Mouse (Mus musculus) gastrocnemius, postnatal 10 days (tissue): Measurements from ENCODE around the gene Neu4. TPM values are rescaled to one million over a fixed set of nuclear protein-coding genes. Genes with fewer than 3 reads are reported as not detected.
"Not testable (repeated sequence)": the region's sequence is repeated elsewhere in the genome, so short reads cannot be mapped to it uniquely, and the experiment has no call there.

Source experiments
- DNase-seq: peaks from one replicate; pipeline ENCODE4 v3.0.0; 2021; ENCODE audit warnings: mixed read lengths
- long read RNA-seq, 2 experiments: library from polyadenylated mRNA; stranded (forward); transcript quantifications; one replicate each; pipeline ENCODE4 v2.0.0; 2021
- total RNA-seq, 2 experiments: library from RNA; stranded (reverse); gene quantifications; 2 replicates each; pipeline ENCODE4 v1.2.3; 2021

The Neu4 gene
- total RNA-seq = not detected
- long read RNA-seq, experiment 1 = 0 reads
- long read RNA-seq, experiment 2 = 0 reads

- no peak for DNase-seq
These were observed at the start of gene Neu4 for GRCm38 (mm10) chr1:94020151-94020550. Gene Neu4, plus strand, starts transcription at chr1:94020451.

GRCm38 (mm10) chr1:93970797-93971196, 49.5 kb upstream of the Neu4 start:
- not testable (repeated sequence) for DNase-seq

- not testable (repeated sequence) for DNase-seq
These were observed 44.5 kb upstream of the Neu4 start for GRCm38 (mm10) chr1:93975764-93976163.

- DNase-seq = not testable (repeated sequence)
These were observed 42.0 kb upstream of the Neu4 start for GRCm38 (mm10) chr1:93978287-93978686.

GRCm38 (mm10) chr1:93980932-93981331, 39.3 kb upstream of the Neu4 start:
- DNase-seq = not testable (repeated sequence)

GRCm38 (mm10) chr1:93986167-93986566, 34.1 kb upstream of the Neu4 start:
- DNase-seq = no peak

- no peak for DNase-seq
These were observed 31.5 kb upstream of the Neu4 start for GRCm38 (mm10) chr1:93988786-93989185.

- DNase-seq = not testable (repeated sequence)
These were observed 30.0 kb upstream of the Neu4 start, which contains the start of gene Gal3st2c for GRCm38 (mm10) chr1:93990209-93990608. Gene Gal3st2c, plus strand, starts transcription at chr1:93990509.

- not testable (repeated sequence) for DNase-seq
These were observed 29.2 kb upstream of the Neu4 start for GRCm38 (mm10) chr1:93991068-93991467.

GRCm38 (mm10) chr1:93991491-93991890, 28.8 kb upstream of the Neu4 start:
- not testable (repeated sequence) for DNase-seq

GRCm38 (mm10) chr1:94001023-94001422, 19.2 kb upstream of the Neu4 start:
- DNase-seq = no peak

- not testable (repeated sequence) for DNase-seq
These were observed 14.2 kb upstream of the Neu4 start for GRCm38 (mm10) chr1:94005954-94006506.

GRCm38 (mm10) chr1:94008826-94009225, 11.4 kb upstream of the Neu4 start:
- DNase-seq = not testable (repeated sequence)

- DNase-seq = no peak
These were observed 8.6 kb upstream of the Neu4 start for GRCm38 (mm10) chr1:94011643-94012042.

- no peak for DNase-seq
These were observed 7.4 kb downstream of the Neu4 start for GRCm38 (mm10) chr1:94027506-94028108.

- no peak for DNase-seq
These were observed 8.5 kb downstream of the Neu4 start for GRCm38 (mm10) chr1:94028741-94029140.

GRCm38 (mm10) chr1:94033075-94033602, 12.9 kb downstream of the Neu4 start:
- no peak for DNase-seq

GRCm38 (mm10) chr1:94034984-94035743, 14.9 kb downstream of the Neu4 start:
- DNase-seq = peak; percentile 84

- no peak for DNase-seq
These were observed 20.1 kb downstream of the Neu4 start for GRCm38 (mm10) chr1:94040391-94040790.

GRCm38 (mm10) chr1:94045559-94045958, 25.3 kb downstream of the Neu4 start:
- no peak for DNase-seq

- no peak for DNase-seq
These were observed 26.3 kb downstream of the Neu4 start for GRCm38 (mm10) chr1:94046544-94046943.

- no peak for DNase-seq
These were observed 30.9 kb downstream of the Neu4 start for GRCm38 (mm10) chr1:94051104-94051503.

GRCm38 (mm10) chr1:94052373-94052772, 32.1 kb downstream of the Neu4 start, which contains the start of gene Pdcd1:
Gene Pdcd1, minus strand, starts transcription at chr1:94052553.
- no peak for DNase-seq
